ENCODE assay signal across 16 mouse cellular contexts in genomic region chr5:138287861-138288260, GRCm38 (mm10). TPM values are rescaled to one million over a fixed set of nuclear protein-coding genes. Genes with fewer than 3 reads are reported as not detected.
DNase-seq lines count a peak whose midpoint lies in the region; ATAC-seq and TF ChIP-seq lines count a peak whose summit lies in the region.
"Had no signal": no experiment of that assay in that cellular context is flagged by ENCODE, and none has a peak within 500 bp of the region (broad histone marks: within the 10 kb centered on the region; RNA-seq: fewer than 3 reads in every experiment).

No protein-coding gene starts in this region.

- peak; percentile 53 for TF ChIP-seq CTCF in liver, postnatal 0 days (IDR thresholded peaks at IDR 0.05; ENCODE audit: low read depth)
- peak; percentile 14; the same call in 1 of the 2 replicates for TF ChIP-seq CTCF in brain, embryonic 14.5 days (IDR thresholded peaks at IDR 0.05; ENCODE audit: borderline replicate concordance, extremely low read depth, insufficient read depth, insufficient read length)

- H3K4me1 ChIP-seq in liver, postnatal 0 days (ENCODE audit: insufficient read depth), result no peaks in the 10 kb centered on the region
- H3K4me1 ChIP-seq in liver, embryonic 12.5 days, result no peaks in the 10 kb centered on the region
- H3K4me1 ChIP-seq: hindbrain, embryonic 15.5 days; limb, embryonic 13.5 days; midbrain, embryonic 12.5 days; neural tube, embryonic 12.5 days had no signal

- no peak overlapping the region for H3K4me3 ChIP-seq in liver, postnatal 0 days (ENCODE audit: low read depth, low read length)
- no peak overlapping the region for H3K4me3 ChIP-seq in liver, embryonic 12.5 days
- H3K4me3 ChIP-seq: hindbrain, embryonic 15.5 days; limb, embryonic 13.5 days; midbrain, embryonic 12.5 days; neural tube, embryonic 12.5 days had no signal

- TF ChIP-seq EP300 in liver, postnatal 0 days (IDR thresholded peaks at IDR 0.05; ENCODE audit: low read depth), result no peak

- no peak for ATAC-seq in liver, postnatal 0 days
- no peak for ATAC-seq in liver, embryonic 12.5 days

- no peak for TF ChIP-seq POLR2A in brain, embryonic 14.5 days (IDR thresholded peaks at IDR 0.05; ENCODE audit: borderline replicate concordance, extremely low read depth, insufficient read depth, insufficient read length, poor library complexity, severe bottlenecking)

- no peak overlapping the region for H3K4me2 ChIP-seq in liver, postnatal 0 days (ENCODE audit: low read depth, low read length)
- H3K4me2 ChIP-seq in liver, embryonic 12.5 days, result no peak overlapping the region
- H3K4me2 ChIP-seq: hindbrain, embryonic 15.5 days; limb, embryonic 13.5 days; midbrain, embryonic 12.5 days; neural tube, embryonic 12.5 days had no signal

- no peaks in the 10 kb centered on the region for H3K27me3 ChIP-seq in liver, postnatal 0 days (ENCODE audit: insufficient read depth, low read length)
- no peaks in the 10 kb centered on the region for H3K27me3 ChIP-seq in liver, embryonic 12.5 days (replicated peaks)
- H3K27me3 ChIP-seq: hindbrain, embryonic 15.5 days; limb, embryonic 13.5 days; midbrain, embryonic 12.5 days; neural tube, embryonic 12.5 days had no signal

- 78% methylated on average over 3 of the region's 3 CpGs for WGBS in liver, postnatal 0 days (ENCODE audit: insufficient replicate concordance)
- 58% methylated on average over 3 of the region's 3 CpGs for WGBS in liver, embryonic 12.5 days (ENCODE audit: insufficient replicate concordance)

- H3K9me3 ChIP-seq in liver, postnatal 0 days (ENCODE audit: low read length), result no peaks in the 10 kb centered on the region
- no peaks in the 10 kb centered on the region for H3K9me3 ChIP-seq in liver, embryonic 12.5 days (replicated peaks)
- H3K9me3 ChIP-seq: hindbrain, embryonic 15.5 days; limb, embryonic 13.5 days; midbrain, embryonic 12.5 days; neural tube, embryonic 12.5 days had no signal

- H3K36me3 ChIP-seq in liver, postnatal 0 days (replicated peaks; ENCODE audit: insufficient read depth, low read length), result no peaks in the 10 kb centered on the region
- no peaks in the 10 kb centered on the region for H3K36me3 ChIP-seq in liver, embryonic 12.5 days
- H3K36me3 ChIP-seq: limb, embryonic 13.5 days; midbrain, embryonic 12.5 days; neural tube, embryonic 12.5 days had no signal

- H3K27ac ChIP-seq in liver, postnatal 0 days (ENCODE audit: low read depth), result no peak overlapping the region
- H3K27ac ChIP-seq in liver, embryonic 12.5 days, result no peak overlapping the region
- H3K27ac ChIP-seq: hindbrain, embryonic 15.5 days; limb, embryonic 13.5 days; midbrain, embryonic 12.5 days; neural tube, embryonic 12.5 days had no signal

- H3K9ac ChIP-seq in liver, postnatal 0 days (replicated peaks), result no peak overlapping the region
- no peak overlapping the region for H3K9ac ChIP-seq in liver, embryonic 12.5 days
- H3K9ac ChIP-seq: hindbrain, embryonic 15.5 days; limb, embryonic 13.5 days; midbrain, embryonic 12.5 days; neural tube, embryonic 12.5 days had no signal

- no peak for DNase-seq in liver, postnatal 0 days
- peak; percentile 77 for DNase-seq in ES-CJ7 (ENCODE audit: low read depth, low spot score)
- no peak for DNase-seq in brain, embryonic 14.5 days (ENCODE audit: low read depth)
- peak; percentile 35 for DNase-seq in thymus, postnatal 25 days
- no peak for DNase-seq in right cerebral cortex, postnatal 14 days
- no peak for DNase-seq in adipocyte (ENCODE audit: low spot score)
- DNase-seq: cerebellum, adult 2 months; kidney, postnatal 14 days; layer of hippocampus, postnatal 36 days; lung, postnatal 10 days had no signal

RNA-seq across cellular contexts. Expression of gene Stag3, which starts 7.8 kb away (rescaled TPM):
- 0.41 and 0.44 TPM in 2 replicates for polyA plus RNA-seq in liver, postnatal 0 days (2015; fragmentation: Nextera tagmentation; extraction: Ambion mirVana)
- polyA plus RNA-seq in liver, embryonic 12.5 days (2016; fragmentation: Nextera tagmentation; extraction: Ambion mirVana), result 3.1 and 3.9 TPM in 2 replicates
- 19.6 TPM in 2 replicates for polyA plus RNA-seq in brain, embryonic 14.5 days (2012; rRNA removed)

RNA-seq across cellular contexts. Expression of gene Gpc2, which starts 8.1 kb away (rescaled TPM):
- 0.21 and 0.44 TPM in 2 replicates for polyA plus RNA-seq in liver, postnatal 0 days (2015; fragmentation: Nextera tagmentation; extraction: Ambion mirVana)
- 2.4 and 2.5 TPM in 2 replicates for polyA plus RNA-seq in liver, embryonic 12.5 days (2016; fragmentation: Nextera tagmentation; extraction: Ambion mirVana)
- polyA plus RNA-seq in brain, embryonic 14.5 days (2012; rRNA removed), result 564 and 797 TPM in 2 replicates

RNA-seq across cellular contexts. Expression of gene Gm43720, which starts 8.1 kb away (rescaled TPM):
- polyA plus RNA-seq in liver, postnatal 0 days (2015; fragmentation: Nextera tagmentation; extraction: Ambion mirVana), result not detected in 2 replicates
- 0.04 TPM in 1 of 2 replicates, not detected in the other for polyA plus RNA-seq in liver, embryonic 12.5 days (2016; fragmentation: Nextera tagmentation; extraction: Ambion mirVana)
- 0.44 and 0.48 TPM in 2 replicates for polyA plus RNA-seq in brain, embryonic 14.5 days (2012; rRNA removed)
- polyA plus RNA-seq: midbrain, embryonic 12.5 days; spleen, adult 2 months had no signal

RNA-seq across cellular contexts. Expression of gene Gal3st4, which starts 15.2 kb away (rescaled TPM):
- 0.12 TPM in 1 of 2 replicates, not detected in the other for polyA plus RNA-seq in liver, postnatal 0 days (2015; fragmentation: Nextera tagmentation; extraction: Ambion mirVana)
- polyA plus RNA-seq in liver, embryonic 12.5 days (2016; fragmentation: Nextera tagmentation; extraction: Ambion mirVana), result 0.18 and 0.32 TPM in 2 replicates
- 0.58 and 0.63 TPM in 2 replicates for polyA plus RNA-seq in brain, embryonic 14.5 days (2012; rRNA removed)

RNA-seq across cellular contexts. Expression of gene BC037034, which starts 24.0 kb away (rescaled TPM):
- 2.3 and 2.4 TPM in 2 replicates for polyA plus RNA-seq in liver, postnatal 0 days (2015; fragmentation: Nextera tagmentation; extraction: Ambion mirVana)
- 8.7 and 8.9 TPM in 2 replicates for polyA plus RNA-seq in liver, embryonic 12.5 days (2016; fragmentation: Nextera tagmentation; extraction: Ambion mirVana)
- polyA plus RNA-seq in brain, embryonic 14.5 days (2012; rRNA removed), result 131 and 172 TPM in 2 replicates

Comparison
In these comparisons a context has a peak if more than half of its experiments do, and no peak if none do; other contexts are left out.
1. DNase-seq: peak in ES-CJ7 (single experiment) and thymus, postnatal 25 days (single experiment); none in liver, postnatal 0 days (single experiment), brain, embryonic 14.5 days (single experiment), right cerebral cortex, postnatal 14 days (single experiment) and adipocyte (single experiment).
2. RNA of gene Gpc2, which starts 8.1 kb away (polyA plus RNA-seq): 564 to 797 TPM in brain, embryonic 14.5 days; 2.4 to 2.5 TPM in liver, embryonic 12.5 days and 0.21 to 0.44 TPM in liver, postnatal 0 days; every median in the first group is over 100 times any median in the second.